Mouse (Mus musculus): ENCODE results near the gene Clcn1. TPM values are rescaled to one million over a fixed set of nuclear protein-coding genes. Genes with fewer than 3 reads are reported as not detected.

Gene Clcn1
- total and polyA plus RNA-seq, 3 experiments = 0.04 to 0.22 TPM; not detected in 1

DNA sequence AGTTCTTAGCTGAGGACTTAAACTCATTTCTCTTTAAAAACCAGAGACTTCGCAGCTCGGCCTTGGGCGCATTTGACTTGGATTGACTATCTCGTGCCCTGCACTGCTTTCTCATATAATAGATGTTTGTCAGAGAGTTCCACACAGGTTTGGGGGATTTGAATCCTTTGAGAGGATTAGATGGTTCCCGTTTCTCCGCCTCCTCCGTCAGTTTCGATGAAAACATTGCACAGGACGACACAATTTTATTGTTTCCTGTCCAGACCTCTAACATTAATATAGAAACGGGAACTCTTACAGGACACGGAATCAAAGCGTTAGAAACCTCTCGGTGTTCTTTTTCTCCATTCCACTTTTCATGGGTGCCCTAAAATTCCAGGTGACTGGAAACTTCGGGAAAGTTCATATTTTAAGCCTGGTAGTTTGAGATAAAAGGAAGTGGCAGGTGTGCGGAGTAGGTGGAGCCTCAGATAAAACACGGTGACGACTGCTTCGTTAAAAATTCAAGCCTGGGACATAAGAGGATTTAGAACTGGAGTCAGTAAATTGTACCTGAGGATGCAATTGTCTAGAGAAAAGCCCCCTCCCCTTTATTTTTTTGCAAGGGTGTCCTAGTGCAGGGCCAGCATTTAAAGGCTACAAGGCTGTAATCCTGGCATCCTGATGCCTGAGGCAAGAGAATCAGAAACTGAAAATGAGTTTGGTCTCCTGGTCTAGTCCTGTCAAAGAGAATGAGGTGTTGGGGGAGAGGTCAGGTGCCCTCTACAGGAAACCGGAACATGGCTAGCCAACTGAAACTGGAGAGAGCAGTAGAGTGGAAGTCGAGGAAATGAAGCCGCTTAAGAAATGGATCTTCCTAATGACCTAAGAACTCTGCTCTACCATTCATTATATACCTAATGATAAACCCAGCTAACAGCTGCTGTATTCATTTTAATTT is 20.8 kb upstream of the Clcn1 start:
- Histone ChIP-seq H3K9me3 (replicated peaks; ENCODE audit: insufficient read depth, low read length) (no peaks in the 10 kb centered on the region), H3K27ac (ENCODE audit: control insufficient read depth, low read depth, low read length) (peak overlapping the region; percentile 91), H3K27me3 (ENCODE audit: control insufficient read depth in 1 of 2, insufficient read depth in 2 of 2, low read length in 2 of 2) (no peaks in the 10 kb centered on the region), H3K4me1 (ENCODE audit: control insufficient read depth in 1 of 2, insufficient read depth in 2 of 2, low read length in 2 of 2) (peaks cover under 1 to 6% of the 10 kb centered on the region in 2 experiments; a peak in 3 of 4 replicates), H3K4me3 (ENCODE audit: control insufficient read depth in 1 of 2, insufficient read depth in 1 of 2, low read depth in 2 of 2, low read length in 2 of 2) (peak overlapping the region; percentile 86 to 92), H3K36me3 (ENCODE audit: control insufficient read depth in 1 of 2, insufficient read depth in 2 of 2, low read length in 2 of 2) (peaks cover 8 to 13% of the 10 kb centered on the region in 2 experiments), H3K9ac (ENCODE audit: control insufficient read depth, low read depth, low read length, poor library complexity, severe bottlenecking) (peak overlapping the region; percentile 97), H3K79me2 (ENCODE audit: control insufficient read depth, insufficient read depth, low read length, poor library complexity) (peaks cover 14% of the 10 kb centered on the region)
- peak; percentile 38; the same call in 1 of the 2 replicates for TF ChIP-seq ETS1 (IDR thresholded peaks at IDR 0.05; ENCODE audit: low read depth, low read length)
- no peak for TF ChIP-seq POLR2AphosphoS5 (IDR thresholded peaks at IDR 0.05; ENCODE audit: borderline replicate concordance, low read depth, low read length)
- no peak for TF ChIP-seq GATA1 (IDR thresholded peaks at IDR 0.05; ENCODE audit: low read depth, low read length)
- peak; percentile 40; the same call in 1 of the 2 replicates for TF ChIP-seq MAX (IDR thresholded peaks at IDR 0.05; ENCODE audit: low read length)
- TF ChIP-seq NRF1 (IDR thresholded peaks at IDR 0.05; ENCODE audit: insufficient read depth, low read depth, low read length, poor library complexity, severe bottlenecking) = no peak
- peak; percentile 39 for TF ChIP-seq SIN3A (IDR thresholded peaks at IDR 0.05; ENCODE audit: low read length)
- TF ChIP-seq USF1 (IDR thresholded peaks at IDR 0.05; ENCODE audit: low read depth, low read length) = 0 out of 2 replicates have a peak, but pooled peaks have one; percentile 8
- no peak for TF ChIP-seq ZC3H11A (IDR thresholded peaks at IDR 0.05; ENCODE audit: low read depth, low read length)
- no peak for TF ChIP-seq ZNF384 (IDR thresholded peaks at IDR 0.05; ENCODE audit: low read depth, low read length)
- TF ChIP-seq CTCF (IDR thresholded peaks at IDR 0.05 in 2 of 3, conservative IDR thresholded peaks at IDR 0.05 in 1 of 3; ENCODE audit: control insufficient read depth in 1 of 3, insufficient read depth in 1 of 3, low read depth in 2 of 3, low read length in 3 of 3, poor library complexity in 1 of 3, severe bottlenecking in 1 of 3) = no peak
- TF ChIP-seq UBTF (IDR thresholded peaks at IDR 0.05; ENCODE audit: borderline replicate concordance, insufficient read depth, low read depth, low read length) = no peak
- TF ChIP-seq MYB (IDR thresholded peaks at IDR 0.05; ENCODE audit: low read depth, low read length) = no peak
- TF ChIP-seq EP300 (IDR thresholded peaks at IDR 0.05; ENCODE audit: low read depth in 1 of 2, low read length in 2 of 2) = peak in 1 of 2 experiments; percentile 16; a peak in 2 of 4 replicates
- no peak for TF ChIP-seq POLR2A (IDR thresholded peaks at IDR 0.05; ENCODE audit: control insufficient read depth in 1 of 2, insufficient read depth in 1 of 2, low read depth in 1 of 2, low read length in 2 of 2, poor library complexity in 1 of 2)
- no peak for TF ChIP-seq POLR2AphosphoS2 (IDR thresholded peaks at IDR 0.05; ENCODE audit: low read length)
- TF ChIP-seq CHD1 (IDR thresholded peaks at IDR 0.05; ENCODE audit: low read depth, low read length) = no peak; the same call in 1 of the 2 replicates
- TF ChIP-seq MYC (IDR thresholded peaks at IDR 0.05; ENCODE audit: low read depth, low read length) = no peak
- TF ChIP-seq RAD21 (IDR thresholded peaks at IDR 0.05; ENCODE audit: low read depth, low read length) = no peak
- TF ChIP-seq BHLHE40 (IDR thresholded peaks at IDR 0.05; ENCODE audit: borderline replicate concordance, low read depth, low read length) = no peak
- 0 out of 2 replicates have a peak, but pooled peaks have one; percentile 8 for TF ChIP-seq TAL1 (IDR thresholded peaks at IDR 0.05; ENCODE audit: low read length)
- no peak for TF ChIP-seq ZKSCAN1 (IDR thresholded peaks at IDR 0.05; ENCODE audit: low read depth, low read length)
- TF ChIP-seq HCFC1 (IDR thresholded peaks at IDR 0.05; ENCODE audit: low read depth, low read length) = 0 out of 2 replicates have a peak, but pooled peaks have one; percentile 26
- TF ChIP-seq KAT2A (conservative IDR thresholded peaks at IDR 0.05; ENCODE audit: low read depth, low read length) = 0 out of 2 replicates have a peak, but pooled peaks have one; percentile 23
- TF ChIP-seq MXI1 (IDR thresholded peaks at IDR 0.05; ENCODE audit: low read depth, low read length) = peak; percentile 74
- no peak for TF ChIP-seq ELF1 (IDR thresholded peaks at IDR 0.05; ENCODE audit: low read depth, low read length)
- no peak for TF ChIP-seq JUND (IDR thresholded peaks at IDR 0.05; ENCODE audit: low read depth, low read length)
- TF ChIP-seq GABPA (IDR thresholded peaks at IDR 0.05; ENCODE audit: low read depth, low read length) = no peak
- peak; percentile 35 for TF ChIP-seq RCOR1 (IDR thresholded peaks at IDR 0.05; ENCODE audit: low read depth, low read length)
- TF ChIP-seq TBP (IDR thresholded peaks at IDR 0.05; ENCODE audit: low read depth, low read length) = peak; percentile 45
- TF ChIP-seq E2F4 (IDR thresholded peaks at IDR 0.05; ENCODE audit: borderline replicate concordance, low read depth, low read length) = no peak
- no peak for TF ChIP-seq NELFE (IDR thresholded peaks at IDR 0.05; ENCODE audit: low read depth, low read length)
- no peak for TF ChIP-seq SMC3 (IDR thresholded peaks at IDR 0.05; ENCODE audit: low read depth, low read length)
- peak; percentile 79 for DNase-seq (ENCODE audit: low read depth, low spot score)

Data from MEL (cell line).